Mouse (Mus musculus) brain, embryonic 14.5 days (tissue): ENCODE data around the gene Olfr691.

Experiments used
- CTCF ChIP-seq: fragments of 200-500 bp; IDR thresholded peaks from 2 replicates; pipeline ENCODE4 v1.5.1; 2012; ENCODE audit warnings: inconsistent platforms, mild to moderate bottlenecking, moderate library complexity, borderline replicate concordance; ENCODE audit not compliant: insufficient read depth, insufficient read length; ENCODE audit errors: extremely low read depth
- POLR2A ChIP-seq: fragments of 200-500 bp; IDR thresholded peaks from 2 replicates; pipeline ENCODE4 v1.6.1; 2012; ENCODE audit warnings: mild to moderate bottlenecking, inconsistent platforms, borderline replicate concordance; ENCODE audit not compliant: poor library complexity, insufficient read depth, insufficient read length, severe bottlenecking; ENCODE audit errors: extremely low read depth

GRCm38 (mm10) chr7:105390236-105390635, 48.2 kb upstream of the Olfr691 start:
- TF ChIP-seq POLR2A: no peak
- no peak for TF ChIP-seq CTCF
